Mouse (Mus musculus) liver, embryonic 14.5 days (tissue): ENCODE data around the gene Napepld. TPM values are rescaled to one million over a fixed set of nuclear protein-coding genes. Genes with fewer than 3 reads are reported as not detected.
A peak's percentile ranks its signal among the peaks of the same experiment; 100 is the strongest.

ENCODE experiments used
- ATAC-seq: fragments of 200-750 bp; cut with Nextera tagmentation; 2 replicates; pipeline ENCODE4 v1.8.0; 2017; ENCODE audit warnings: moderate number of reproducible peaks, mild to moderate bottlenecking, moderate library complexity; ENCODE audit not compliant: insufficient read depth
- DNase-seq, 3 experiments: peaks; one replicate each; pipeline ENCODE4 v3.0.0-alpha.2; 2012 to 2013; ENCODE audit warnings: low read depth in 3 of 3, low spot score in 3 of 3
- H3K27ac ChIP-seq: fragments of 300-500 bp; sonication (generic); 2 replicates; pipeline ENCODE4 v1.5.1; 2014; ENCODE audit warnings: moderate library complexity, mild to moderate bottlenecking, control low read depth, inconsistent platforms
- H3K27me3 ChIP-seq: fragments of 300-500 bp; sonication (generic); 2 replicates; pipeline ENCODE4 v1.6.1; 2014; ENCODE audit warnings: mild to moderate bottlenecking, low read length, moderate library complexity; ENCODE audit not compliant: control insufficient read depth, insufficient read depth
- H3K36me3 ChIP-seq: fragments of 300-500 bp; sonication (generic); replicated peaks from 2 replicates; pipeline ENCODE4 v1.6.1; 2014; ENCODE audit warnings: low read depth; ENCODE audit not compliant: control insufficient read depth, insufficient read depth
- H3K4me1 ChIP-seq, 2 experiments: fragments of 200-500 bp in 1 of 2; fragments of 300-500 bp in 1 of 2; sonication (generic) in 1 of 2; replicated peaks; 2 replicates each; pipeline ENCODE4 v1.6.1; 2012 to 2014; ENCODE audit warnings: antibody characterized with exemption in 1 of 2, inconsistent platforms in 1 of 2, low read length in 1 of 2; ENCODE audit not compliant: control insufficient read depth in 2 of 2, insufficient read depth in 2 of 2
- H3K4me2 ChIP-seq: fragments of 300-500 bp; sonication (generic); 2 replicates; pipeline ENCODE4 v1.6.1; 2014; ENCODE audit warnings: low read depth, mild to moderate bottlenecking, control low read depth, moderate library complexity
- H3K4me3 ChIP-seq, 2 experiments: fragments of 200-500 bp in 1 of 2; fragments of 300-500 bp in 1 of 2; sonication (generic) in 1 of 2; 2 replicates each; pipeline ENCODE4 v1.5.1; 2012 to 2014; ENCODE audit warnings: low read depth in 2 of 2, low read length in 2 of 2, mild to moderate bottlenecking in 2 of 2, control low read depth in 1 of 2, inconsistent platforms in 1 of 2, moderate library complexity in 1 of 2; ENCODE audit not compliant: insufficient read depth in 1 of 2
- H3K9ac ChIP-seq: fragments of 300-500 bp; sonication (generic); replicated peaks from 2 replicates; pipeline ENCODE4 v1.6.1; 2014; ENCODE audit warnings: mild to moderate bottlenecking, control low read depth, moderate library complexity
- H3K9me3 ChIP-seq: fragments of 300-500 bp; sonication (generic); 2 replicates; pipeline ENCODE4 v1.6.1; 2016; ENCODE audit warnings: low read length, mixed read lengths; ENCODE audit not compliant: control insufficient read depth
- CTCF ChIP-seq: IDR thresholded peaks from 2 replicates; pipeline ENCODE4 v1.5.1; 2016; ENCODE audit warnings: antibody characterized with exemption, low read depth, control low read depth
- EP300 ChIP-seq: IDR thresholded peaks from 2 replicates; pipeline ENCODE4 v1.6.1; 2016; ENCODE audit warnings: antibody characterized with exemption, low read depth
- WGBS: fragments of 180-500 bp; shearing (Covaris S2); extraction: QIAGEN DNeasy Blood & Tissue Kit; methylation state at CpG from one replicate; pipeline ENCODE4 v1.1.7; 2014; ENCODE audit not compliant: insufficient replicate concordance; 5-methylcytosine and 5-hydroxymethylcytosine counted together
- polyA plus RNA-seq, 2 experiments: library from polyadenylated mRNA; depleted of rRNA in 1 of 2; stranded (reverse) in 1 of 2; unstranded in 1 of 2; fragments of >200 nt; fragmentation: Nextera tagmentation in 1 of 2; extraction: Ambion mirVana in 1 of 2; gene quantifications; 2 replicates each; pipeline versions ENCODE4 v1.2.1 to v1.2.3; 2012 to 2014

Napepld gene
- polyA plus RNA-seq, 2 experiments, result 1.3 to 1.8 TPM

DNA sequence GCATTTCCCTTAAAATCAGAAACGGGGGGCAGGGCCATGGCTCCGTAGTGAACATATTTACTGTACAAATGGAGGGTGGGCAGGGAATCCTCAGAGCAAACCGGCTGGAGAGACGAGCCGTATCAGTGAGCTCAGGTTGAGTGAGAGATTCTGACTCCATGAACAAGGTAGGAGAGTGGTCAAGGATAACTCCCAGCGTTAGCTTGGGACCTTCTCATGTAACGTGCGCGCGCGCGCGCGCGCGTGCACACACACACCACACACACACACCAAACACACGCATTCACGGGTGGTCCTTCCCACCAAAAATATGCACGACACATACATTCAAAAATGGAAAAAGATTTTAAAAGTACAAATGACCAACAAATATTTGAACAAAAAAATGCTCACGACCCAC lies 33.9 kb upstream of the Napepld start:
- Histone ChIP-seq H3K9me3 (no peaks in the 10 kb centered on the region), H3K4me2 (peak overlapping the region; percentile 6), H3K9ac (no peak overlapping the region), H3K4me1 (peaks cover 0 to 7% of the 10 kb centered on the region in 2 experiments; a peak in 2 of 4 replicates), H3K36me3 (peaks cover 5% of the 10 kb centered on the region), H3K27ac (no peak overlapping the region), H3K4me3 (peak overlapping the region; percentile 26 to 66; a peak in 3 of 4 replicates), H3K27me3 (no peaks in the 10 kb centered on the region)
- TF ChIP-seq CTCF (no peak), EP300 (no peak)
- ATAC-seq (no peak), DNase-seq (no peak)
- 69% methylated on average over 20 of the region's 20 CpGs for WGBS

DNA sequence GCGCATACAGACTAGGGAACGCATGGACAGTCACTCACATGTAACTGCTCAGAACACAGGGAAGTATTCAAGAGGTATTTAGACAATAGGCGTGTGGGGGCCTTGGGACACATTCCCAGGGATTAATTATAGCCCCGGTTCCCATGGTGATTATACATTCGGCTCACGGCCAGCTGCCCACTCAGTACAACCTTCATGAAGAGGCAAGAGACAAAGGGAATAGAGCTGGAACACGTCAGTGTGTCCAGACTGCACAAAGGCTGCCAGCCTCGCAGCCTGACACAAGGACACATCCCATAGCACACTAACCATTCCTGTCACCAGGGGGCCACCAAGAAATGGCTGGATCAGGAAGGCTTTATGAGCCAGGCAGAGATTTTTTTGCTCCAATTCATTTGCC lies 31.7 kb upstream of the Napepld start:
- no peak overlapping the region for H3K9ac ChIP-seq
- DNase-seq, result no peak
- no peaks in the 10 kb centered on the region for H3K9me3 ChIP-seq
- H3K4me1 ChIP-seq, result peaks cover 0 to 4% of the 10 kb centered on the region in 2 experiments; a peak in 2 of 4 replicates
- no peaks in the 10 kb centered on the region for H3K27me3 ChIP-seq
- ATAC-seq, result no peak
- H3K27ac ChIP-seq, result no peak overlapping the region
- TF ChIP-seq CTCF (peak; percentile 45; the same call in 1 of the 2 replicates), EP300 (no peak)
- no peak overlapping the region for H3K4me3 ChIP-seq
- H3K36me3 ChIP-seq, result no peaks in the 10 kb centered on the region
- WGBS, result 62% methylated on average over 8 of the region's 8 CpGs
- no peak overlapping the region for H3K4me2 ChIP-seq

DNA sequence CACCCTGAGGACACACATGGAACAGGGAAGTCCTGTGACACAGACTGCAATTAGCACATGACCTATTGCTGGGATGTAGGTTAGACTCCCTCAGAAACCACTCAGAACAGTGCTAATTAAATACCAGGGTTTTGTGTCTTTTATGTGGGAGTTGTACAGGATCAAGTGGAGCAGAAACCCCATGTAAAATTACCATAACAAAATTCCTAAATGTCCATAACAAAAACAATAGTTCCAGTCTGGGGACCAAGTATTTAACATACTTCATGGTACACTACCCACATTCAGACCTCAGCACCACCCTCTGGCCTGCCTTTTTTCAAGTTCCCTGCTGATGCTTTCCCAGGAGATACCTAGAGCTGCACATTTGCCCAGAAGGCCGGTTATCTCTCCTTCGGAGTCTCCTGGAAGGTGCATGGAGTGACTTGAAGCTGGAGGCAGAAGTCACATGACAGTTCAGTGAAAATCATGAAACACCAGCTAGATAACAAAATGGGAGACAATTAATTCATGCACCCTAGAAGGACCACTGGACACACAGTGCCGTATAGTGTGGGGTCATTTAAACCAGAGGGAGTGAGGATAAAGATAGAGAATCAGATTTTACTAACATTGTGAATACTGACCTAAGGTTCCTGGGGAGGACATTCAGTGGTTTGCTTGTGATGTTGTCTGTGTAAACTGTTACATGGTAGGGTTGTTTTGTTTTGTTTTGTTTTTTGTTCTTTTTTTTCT lies 31.1 kb upstream of the Napepld start:
- Histone ChIP-seq H3K36me3 (no peaks in the 10 kb centered on the region), H3K27me3 (no peaks in the 10 kb centered on the region), H3K27ac (no peak overlapping the region), H3K4me3 (no peak overlapping the region), H3K9me3 (no peaks in the 10 kb centered on the region), H3K4me1 (no peaks in the 10 kb centered on the region), H3K4me2 (no peak overlapping the region), H3K9ac (no peak overlapping the region)
- DNase-seq, result no peak
- no peak for ATAC-seq
- no peak for TF ChIP-seq EP300
- TF ChIP-seq CTCF, result no peak
- WGBS, result 70% methylated on average over 3 of the region's 3 CpGs

DNA sequence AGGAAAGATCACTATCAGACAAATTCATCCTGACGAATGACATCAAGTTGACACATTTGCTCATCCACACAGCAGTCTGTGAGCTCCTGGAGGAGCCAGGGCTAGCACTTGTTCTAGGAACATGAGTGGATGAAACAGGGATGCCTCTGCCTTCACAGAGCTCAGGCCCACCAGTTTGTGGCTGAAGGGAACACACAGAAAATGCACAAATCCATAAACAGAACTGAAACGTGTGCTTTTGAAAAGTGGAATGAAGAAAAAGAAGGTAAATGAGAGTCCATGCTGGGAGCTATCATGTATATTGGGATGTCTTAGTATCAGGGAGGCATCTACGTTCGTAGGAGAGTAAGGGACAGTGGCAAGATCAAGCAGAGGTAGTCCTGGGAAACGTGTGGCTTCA lies 27.9 kb upstream of the Napepld start:
- H3K9ac ChIP-seq, result no peak overlapping the region
- H3K27me3 ChIP-seq, result no peaks in the 10 kb centered on the region
- H3K27ac ChIP-seq, result no peak overlapping the region
- H3K9me3 ChIP-seq, result no peaks in the 10 kb centered on the region
- no peaks in the 10 kb centered on the region for H3K4me1 ChIP-seq
- H3K4me3 ChIP-seq, result no peak overlapping the region
- H3K36me3 ChIP-seq, result no peaks in the 10 kb centered on the region
- TF ChIP-seq EP300, result no peak
- TF ChIP-seq CTCF, result no peak
- DNase-seq (no peak), ATAC-seq (no peak)
- 57% methylated on average over 5 of the region's 5 CpGs for WGBS
- H3K4me2 ChIP-seq, result no peak overlapping the region

DNA sequence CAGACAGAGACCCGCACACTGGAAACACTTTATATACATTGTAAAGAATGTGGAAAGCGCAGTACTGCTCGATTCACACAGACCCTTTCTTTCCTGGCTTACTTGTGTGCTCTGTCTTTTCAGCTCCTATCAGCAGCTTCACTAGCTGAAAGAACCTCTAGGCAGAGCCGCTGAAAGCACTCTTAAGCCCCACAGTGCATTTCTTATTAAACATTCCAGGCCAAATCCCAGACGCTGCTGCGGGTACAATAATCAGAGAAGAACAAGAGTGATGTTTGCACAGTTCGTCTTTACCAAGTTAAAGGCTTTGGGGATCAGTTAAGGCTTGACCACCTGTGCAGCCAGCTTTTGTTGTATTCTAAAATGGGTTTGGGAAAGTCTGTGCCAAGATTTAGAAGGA lies 23.7 kb upstream of the Napepld start:
- H3K9me3 ChIP-seq, result no peaks in the 10 kb centered on the region
- no peaks in the 10 kb centered on the region for H3K27me3 ChIP-seq
- no peak for DNase-seq
- H3K27ac ChIP-seq, result no peak overlapping the region
- H3K36me3 ChIP-seq, result no peaks in the 10 kb centered on the region
- no peak overlapping the region for H3K4me3 ChIP-seq
- H3K9ac ChIP-seq, result no peak overlapping the region
- 68% methylated on average over 7 of the region's 7 CpGs for WGBS
- no peak for TF ChIP-seq EP300
- no peak for TF ChIP-seq CTCF
- no peak for ATAC-seq
- H3K4me2 ChIP-seq, result no peak overlapping the region
- H3K4me1 ChIP-seq, result no peaks in the 10 kb centered on the region
